Mouse (Mus musculus): ENCODE data around the gene Wdr31. TPM values are rescaled to one million over a fixed set of nuclear protein-coding genes. Genes with fewer than 3 reads are reported as not detected.

The Wdr31 gene
- total and polyA plus RNA-seq, 2 experiments from 2014 or later, result 2.3 to 6.7 TPM

- ATAC-seq (ENCODE audit: insufficient read depth, low read depth), result no peak
- H3K9ac ChIP-seq (replicated peaks; ENCODE audit: low read depth, low read length), result no peak overlapping the region
- no peak for DNase-seq (ENCODE audit: low spot score)
- no peaks in the 10 kb centered on the region for H3K36me3 ChIP-seq (replicated peaks; ENCODE audit: control insufficient read depth, insufficient read depth, low read length)
- H3K27me3 ChIP-seq (ENCODE audit: control insufficient read depth, insufficient read depth, low read length), result no peaks in the 10 kb centered on the region
- no peak overlapping the region for H3K27ac ChIP-seq (ENCODE audit: low read depth)
- WGBS, result 85% methylated on average over 15 of the region's 15 CpGs
- no peaks in the 10 kb centered on the region for H3K9me3 ChIP-seq (replicated peaks; ENCODE audit: control insufficient read depth, low read length)
- no peak overlapping the region for H3K4me2 ChIP-seq (ENCODE audit: low read depth, low read length)
- no peaks in the 10 kb centered on the region for H3K4me1 ChIP-seq (ENCODE audit: control insufficient read depth, insufficient read depth)
- TF ChIP-seq CTCF (IDR thresholded peaks at IDR 0.05; ENCODE audit: low read depth) (no peak), EP300 (IDR thresholded peaks at IDR 0.05; ENCODE audit: low read depth) (no peak)
- H3K4me3 ChIP-seq (ENCODE audit: low read depth, low read length), result no peak overlapping the region
Measured at GRCm38 (mm10) chr4:62486162-62486696, 15.5 kb upstream of the Wdr31 start.

- Histone ChIP-seq H3K9me3 (replicated peaks; ENCODE audit: control insufficient read depth, low read length) (no peaks in the 10 kb centered on the region), H3K9ac (replicated peaks; ENCODE audit: low read depth, low read length) (no peak overlapping the region), H3K4me3 (ENCODE audit: low read depth, low read length) (no peak overlapping the region), H3K36me3 (replicated peaks; ENCODE audit: control insufficient read depth, insufficient read depth, low read length) (no peaks in the 10 kb centered on the region), H3K4me2 (ENCODE audit: low read depth, low read length) (no peak overlapping the region), H3K4me1 (ENCODE audit: control insufficient read depth, insufficient read depth) (no peaks in the 10 kb centered on the region), H3K27me3 (ENCODE audit: control insufficient read depth, insufficient read depth, low read length) (no peaks in the 10 kb centered on the region), H3K27ac (ENCODE audit: low read depth) (no peak overlapping the region)
- DNase-seq (ENCODE audit: low spot score), result no peak
- WGBS, result 67% methylated on average over 8 of the region's 8 CpGs
- no peak for ATAC-seq (ENCODE audit: insufficient read depth, low read depth)
- TF ChIP-seq CTCF (IDR thresholded peaks at IDR 0.05; ENCODE audit: low read depth) (no peak), EP300 (IDR thresholded peaks at IDR 0.05; ENCODE audit: low read depth) (no peak)
Measured at GRCm38 (mm10) chr4:62485450-62486161, 14.9 kb upstream of the Wdr31 start.

GRCm38 (mm10) chr4:62484928-62485327, 14.2 kb upstream of the Wdr31 start:
- DNase-seq (ENCODE audit: low spot score), result no peak
- no peak for ATAC-seq (ENCODE audit: insufficient read depth, low read depth)

GRCm38 (mm10) chr4:62480709-62481605, 10.3 kb upstream of the Wdr31 start:
- Histone ChIP-seq H3K4me3 (ENCODE audit: low read depth, low read length) (no peak overlapping the region), H3K27me3 (ENCODE audit: control insufficient read depth, insufficient read depth, low read length) (peaks cover 8% of the 10 kb centered on the region), H3K4me2 (ENCODE audit: low read depth, low read length) (no peak overlapping the region), H3K4me1 (ENCODE audit: control insufficient read depth, insufficient read depth) (peaks cover 11% of the 10 kb centered on the region; the same call in 1 of the 2 replicates), H3K9ac (replicated peaks; ENCODE audit: low read depth, low read length) (no peak overlapping the region), H3K9me3 (replicated peaks; ENCODE audit: control insufficient read depth, low read length) (no peaks in the 10 kb centered on the region), H3K36me3 (replicated peaks; ENCODE audit: control insufficient read depth, insufficient read depth, low read length) (no peaks in the 10 kb centered on the region), H3K27ac (ENCODE audit: low read depth) (no peak overlapping the region)
- WGBS, result 32% methylated on average over 10 of the region's 10 CpGs
- ATAC-seq (ENCODE audit: insufficient read depth, low read depth) (no peak), DNase-seq (ENCODE audit: low spot score) (no peak)
- TF ChIP-seq CTCF (IDR thresholded peaks at IDR 0.05; ENCODE audit: low read depth) (no peak), EP300 (IDR thresholded peaks at IDR 0.05; ENCODE audit: low read depth) (no peak)

More at GRCm38 (mm10) chr4:62484928-62485327, 14.2 kb upstream of the Wdr31 start:
- peaks cover 2% of the 10 kb centered on the region for H3K27me3 ChIP-seq (ENCODE audit: control insufficient read depth, insufficient read depth, low read length)
- TF ChIP-seq EP300 (IDR thresholded peaks at IDR 0.05; ENCODE audit: low read depth), result no peak
- no peaks in the 10 kb centered on the region for H3K36me3 ChIP-seq (replicated peaks; ENCODE audit: control insufficient read depth, insufficient read depth, low read length)
- 67% methylated on average over 3 of the region's 3 CpGs for WGBS
- no peak overlapping the region for H3K4me2 ChIP-seq (ENCODE audit: low read depth, low read length)
- peaks cover 4% of the 10 kb centered on the region; the same call in 1 of the 2 replicates for H3K4me1 ChIP-seq (ENCODE audit: control insufficient read depth, insufficient read depth)
- H3K27ac ChIP-seq (ENCODE audit: low read depth), result no peak overlapping the region
- H3K9me3 ChIP-seq (replicated peaks; ENCODE audit: control insufficient read depth, low read length), result no peaks in the 10 kb centered on the region
- no peak overlapping the region for H3K9ac ChIP-seq (replicated peaks; ENCODE audit: low read depth, low read length)
- no peak overlapping the region for H3K4me3 ChIP-seq (ENCODE audit: low read depth, low read length)

GRCm38 (mm10) chr4:62479937-62480708, 9.4 kb upstream of the Wdr31 start, which contains the start of gene Bspry:
Gene Bspry (plus strand): TSS chr4:62480053.
- DNase-seq (ENCODE audit: low spot score), result no peak
- H3K9ac ChIP-seq (replicated peaks; ENCODE audit: low read depth, low read length), result 0 out of 2 replicates have a peak within 1 kb of the TSS, but pooled peaks have one; percentile 7
- peaks cover 11% of the 10 kb centered on the region; the same call in 1 of the 2 replicates for H3K4me1 ChIP-seq (ENCODE audit: control insufficient read depth, insufficient read depth)
- H3K9me3 ChIP-seq (replicated peaks; ENCODE audit: control insufficient read depth, low read length), result no peaks in the 10 kb centered on the region
- peaks cover 8% of the 10 kb centered on the region for H3K27me3 ChIP-seq (ENCODE audit: control insufficient read depth, insufficient read depth, low read length)
- no peak for TF ChIP-seq CTCF (IDR thresholded peaks at IDR 0.05; ENCODE audit: low read depth)
- no peak for TF ChIP-seq EP300 (IDR thresholded peaks at IDR 0.05; ENCODE audit: low read depth)
- no peaks in the 10 kb centered on the region for H3K36me3 ChIP-seq (replicated peaks; ENCODE audit: control insufficient read depth, insufficient read depth, low read length)
- 3% methylated on average over 59 of the region's 71 CpGs for WGBS
- H3K27ac ChIP-seq (ENCODE audit: low read depth), result no peak within 1 kb of the TSS
- H3K4me3 ChIP-seq (ENCODE audit: low read depth, low read length), result peak within 1 kb of the TSS; percentile 47
- H3K4me2 ChIP-seq (ENCODE audit: low read depth, low read length), result peak within 1 kb of the TSS; percentile 79
- ATAC-seq (ENCODE audit: insufficient read depth, low read depth), result peak; percentile 63
